Mouse (Mus musculus) liver, adult (tissue): ENCODE measurements around the gene Cd96.
"Not testable (repeated sequence)": the region's sequence is repeated elsewhere in the genome, so short reads cannot be mapped to it uniquely, and the experiment has no call there.

ENCODE experiments used
- GATA4 ChIP-seq: IDR thresholded peaks from 2 replicates; pipeline ENCODE4 v1.6.1; 2014; ENCODE audit warnings: mild to moderate bottlenecking, low read length; ENCODE audit not compliant: insufficient replicate concordance

Cd96 gene

GRCm38 (mm10) chr16:46120020-46120419 lies at the start of gene Cd96:
TSS of gene Cd96 (minus strand) at chr16:46120251.
- TF ChIP-seq GATA4, result no peak

GRCm38 (mm10) chr16:46166971-46167370 lies 46.9 kb upstream of the Cd96 start:
- no peak for TF ChIP-seq GATA4

- TF ChIP-seq GATA4, result no peak
Measured at GRCm38 (mm10) chr16:46165305-46165704, 45.3 kb upstream of the Cd96 start.

GRCm38 (mm10) chr16:46154832-46155231 lies 34.8 kb upstream of the Cd96 start, which contains the start of gene Gm4737:
TSS of gene Gm4737 (minus strand) at chr16:46155077.
- not testable (repeated sequence) for TF ChIP-seq GATA4

GRCm38 (mm10) chr16:46151141-46151540 lies 31.1 kb upstream of the Cd96 start:
- TF ChIP-seq GATA4, result no peak

GRCm38 (mm10) chr16:46148661-46149341 lies 28.8 kb upstream of the Cd96 start:
- no peak for TF ChIP-seq GATA4

- no peak for TF ChIP-seq GATA4
Measured at GRCm38 (mm10) chr16:46146962-46147361, 26.9 kb upstream of the Cd96 start.

GRCm38 (mm10) chr16:46122238-46122637 lies 2.2 kb upstream of the Cd96 start:
- no peak for TF ChIP-seq GATA4

GRCm38 (mm10) chr16:46121420-46121819 lies 1.4 kb upstream of the Cd96 start:
- no peak for TF ChIP-seq GATA4

GRCm38 (mm10) chr16:46120607-46121006 lies 556 bp upstream of the Cd96 start:
- TF ChIP-seq GATA4, result no peak

- TF ChIP-seq GATA4, result no peak
Measured at GRCm38 (mm10) chr16:46117645-46118044, 2.4 kb downstream of the Cd96 start.

GRCm38 (mm10) chr16:46114727-46115126 lies 5.3 kb downstream of the Cd96 start:
- TF ChIP-seq GATA4, result no peak

GRCm38 (mm10) chr16:46109536-46109935 lies 10.5 kb downstream of the Cd96 start:
- no peak for TF ChIP-seq GATA4

- TF ChIP-seq GATA4, result no peak
Measured at GRCm38 (mm10) chr16:46107431-46107830, 12.6 kb downstream of the Cd96 start.

GRCm38 (mm10) chr16:46104491-46104890 lies 15.6 kb downstream of the Cd96 start:
- TF ChIP-seq GATA4, result no peak

GRCm38 (mm10) chr16:46101748-46102147 lies 18.3 kb downstream of the Cd96 start:
- no peak for TF ChIP-seq GATA4

- TF ChIP-seq GATA4, result no peak
Measured at GRCm38 (mm10) chr16:46100286-46100685, 19.8 kb downstream of the Cd96 start.
